Mouse (Mus musculus) liver, embryonic 14.5 days (tissue): Measurements from ENCODE around the gene Eif6. TPM values are rescaled to one million over a fixed set of nuclear protein-coding genes. Genes with fewer than 3 reads are reported as not detected.

ENCODE experiments used
- ATAC-seq: fragments of 200-750 bp; cut with Nextera tagmentation; 2 replicates; pipeline ENCODE4 v1.8.0; 2017; ENCODE audit warnings: moderate number of reproducible peaks, mild to moderate bottlenecking, moderate library complexity; ENCODE audit not compliant: insufficient read depth
- DNase-seq, 3 experiments: peaks; one replicate each; pipeline ENCODE4 v3.0.0-alpha.2; 2012 to 2013; ENCODE audit warnings: low read depth in 3 of 3, low spot score in 3 of 3
- H3K27ac ChIP-seq: fragments of 300-500 bp; sonication (generic); 2 replicates; pipeline ENCODE4 v1.5.1; 2014; ENCODE audit warnings: moderate library complexity, mild to moderate bottlenecking, control low read depth, inconsistent platforms
- H3K27me3 ChIP-seq: fragments of 300-500 bp; sonication (generic); 2 replicates; pipeline ENCODE4 v1.6.1; 2014; ENCODE audit warnings: mild to moderate bottlenecking, low read length, moderate library complexity; ENCODE audit not compliant: control insufficient read depth, insufficient read depth
- H3K36me3 ChIP-seq: fragments of 300-500 bp; sonication (generic); replicated peaks from 2 replicates; pipeline ENCODE4 v1.6.1; 2014; ENCODE audit warnings: low read depth; ENCODE audit not compliant: control insufficient read depth, insufficient read depth
- H3K4me1 ChIP-seq, 2 experiments: fragments of 200-500 bp in 1 of 2; fragments of 300-500 bp in 1 of 2; sonication (generic) in 1 of 2; replicated peaks; 2 replicates each; pipeline ENCODE4 v1.6.1; 2012 to 2014; ENCODE audit warnings: antibody characterized with exemption in 1 of 2, inconsistent platforms in 1 of 2, low read length in 1 of 2; ENCODE audit not compliant: control insufficient read depth in 2 of 2, insufficient read depth in 2 of 2
- H3K4me2 ChIP-seq: fragments of 300-500 bp; sonication (generic); 2 replicates; pipeline ENCODE4 v1.6.1; 2014; ENCODE audit warnings: low read depth, mild to moderate bottlenecking, control low read depth, moderate library complexity
- H3K4me3 ChIP-seq, 2 experiments: fragments of 200-500 bp in 1 of 2; fragments of 300-500 bp in 1 of 2; sonication (generic) in 1 of 2; 2 replicates each; pipeline ENCODE4 v1.5.1; 2012 to 2014; ENCODE audit warnings: low read depth in 2 of 2, low read length in 2 of 2, mild to moderate bottlenecking in 2 of 2, control low read depth in 1 of 2, inconsistent platforms in 1 of 2, moderate library complexity in 1 of 2; ENCODE audit not compliant: insufficient read depth in 1 of 2
- H3K9ac ChIP-seq: fragments of 300-500 bp; sonication (generic); replicated peaks from 2 replicates; pipeline ENCODE4 v1.6.1; 2014; ENCODE audit warnings: mild to moderate bottlenecking, control low read depth, moderate library complexity
- H3K9me3 ChIP-seq: fragments of 300-500 bp; sonication (generic); 2 replicates; pipeline ENCODE4 v1.6.1; 2016; ENCODE audit warnings: low read length, mixed read lengths; ENCODE audit not compliant: control insufficient read depth
- CTCF ChIP-seq: IDR thresholded peaks from 2 replicates; pipeline ENCODE4 v1.5.1; 2016; ENCODE audit warnings: antibody characterized with exemption, low read depth, control low read depth
- EP300 ChIP-seq: IDR thresholded peaks from 2 replicates; pipeline ENCODE4 v1.6.1; 2016; ENCODE audit warnings: antibody characterized with exemption, low read depth
- WGBS: fragments of 180-500 bp; shearing (Covaris S2); extraction: QIAGEN DNeasy Blood & Tissue Kit; methylation state at CpG from one replicate; pipeline ENCODE4 v1.1.7; 2014; ENCODE audit not compliant: insufficient replicate concordance; 5-methylcytosine and 5-hydroxymethylcytosine counted together
- polyA plus RNA-seq, 2 experiments: library from polyadenylated mRNA; depleted of rRNA in 1 of 2; stranded (reverse) in 1 of 2; unstranded in 1 of 2; fragments of >200 nt; fragmentation: Nextera tagmentation in 1 of 2; extraction: Ambion mirVana in 1 of 2; gene quantifications; 2 replicates each; pipeline versions ENCODE4 v1.2.1 to v1.2.3; 2012 to 2014

The Eif6 gene
- polyA plus RNA-seq, 2 experiments, result 62.4 to 128 TPM

DNA sequence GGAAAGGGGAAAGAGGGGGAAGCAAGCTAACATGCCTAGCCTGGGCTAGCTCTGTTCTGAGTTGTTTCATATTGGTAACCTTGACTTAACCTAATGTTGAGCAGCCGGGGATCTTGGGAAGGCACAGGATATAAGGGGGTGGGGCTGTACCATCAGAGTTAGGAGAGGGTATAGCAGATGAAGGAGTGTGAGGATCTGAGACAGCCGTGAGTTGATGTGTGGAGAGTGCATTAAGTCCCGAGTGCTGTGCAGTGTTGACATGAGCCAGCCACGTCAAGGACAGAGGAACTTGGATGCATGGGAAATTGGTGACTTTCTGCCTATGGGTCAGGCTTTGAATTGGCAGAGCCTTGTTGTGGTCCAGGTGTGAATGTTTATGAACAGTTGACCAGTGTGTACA, 14.1 kb downstream of the Eif6 start:
- WGBS, result 59% methylated on average over 4 of the region's 4 CpGs
- no peak for TF ChIP-seq EP300
- no peak for TF ChIP-seq CTCF

DNA sequence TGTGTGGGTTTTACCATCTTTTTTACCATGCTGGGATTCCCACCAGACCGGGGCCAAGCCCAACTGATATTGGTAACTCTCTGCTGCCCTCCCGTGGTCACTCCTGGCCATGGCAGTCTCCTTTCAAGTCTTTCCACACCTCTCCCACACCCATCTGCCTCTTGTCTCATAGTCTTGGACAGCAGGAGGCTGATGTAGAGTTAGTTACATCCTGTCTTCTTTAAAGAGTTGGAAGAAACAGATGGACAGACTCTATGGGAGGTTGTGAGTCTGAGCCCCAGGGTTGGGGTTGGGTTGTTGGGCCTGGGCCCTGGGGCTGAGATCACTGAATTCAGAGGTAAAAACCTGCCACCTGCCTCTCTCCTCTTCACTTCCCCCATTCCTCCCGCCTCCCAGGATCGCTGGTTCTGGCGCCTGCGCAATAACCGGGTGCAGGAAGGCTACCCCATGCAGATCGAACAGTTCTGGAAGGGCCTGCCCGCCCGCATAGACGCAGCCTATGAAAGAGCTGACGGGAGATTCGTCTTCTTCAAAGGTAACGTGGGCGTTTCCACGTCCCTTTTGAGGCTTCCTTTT, 14.8 kb downstream of the Eif6 start:
- DNase-seq (peak; percentile 42 to 60 (median 45)), ATAC-seq (no peak)
- no peak for TF ChIP-seq EP300
- peak; percentile 97 for TF ChIP-seq CTCF
- no peak overlapping the region for H3K27ac ChIP-seq
- no peaks in the 10 kb centered on the region for H3K4me1 ChIP-seq
- no peak overlapping the region for H3K4me3 ChIP-seq
- H3K9ac ChIP-seq, result no peak overlapping the region
- no peaks in the 10 kb centered on the region for H3K9me3 ChIP-seq
- WGBS, result 38% methylated on average over 16 of the region's 16 CpGs
- H3K27me3 ChIP-seq, result no peaks in the 10 kb centered on the region
- no peak overlapping the region for H3K4me2 ChIP-seq
- no peaks in the 10 kb centered on the region for H3K36me3 ChIP-seq

More for the DNA sequence above, 14.1 kb downstream of the Eif6 start:
- DNase-seq (no peak), ATAC-seq (no peak)
- Histone ChIP-seq H3K27me3 (no peaks in the 10 kb centered on the region), H3K9ac (no peak overlapping the region), H3K4me1 (no peaks in the 10 kb centered on the region), H3K4me3 (no peak overlapping the region), H3K4me2 (no peak overlapping the region), H3K27ac (no peak overlapping the region), H3K36me3 (no peaks in the 10 kb centered on the region), H3K9me3 (no peaks in the 10 kb centered on the region)

DNA sequence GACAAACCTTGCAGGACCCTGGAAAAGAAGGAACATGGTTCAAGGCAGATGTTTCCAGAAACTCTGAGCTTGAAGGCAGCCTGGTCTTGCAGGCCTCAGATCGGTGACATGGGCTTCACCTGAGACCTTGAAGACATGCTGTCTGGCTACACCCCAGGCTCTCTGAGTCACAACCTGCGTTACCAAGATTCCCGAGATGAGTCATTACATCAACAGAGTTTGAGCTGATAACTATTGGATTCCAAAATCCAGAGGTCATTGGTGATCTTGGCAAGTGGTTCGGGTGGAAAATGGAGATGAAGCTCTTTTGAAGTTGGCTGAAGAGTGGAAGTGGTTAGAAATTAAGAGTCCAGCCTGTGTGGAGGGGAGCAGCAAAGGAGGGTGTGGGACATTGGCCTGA, 17.1 kb downstream of the Eif6 start:
- Histone ChIP-seq H3K4me3 (no peak overlapping the region), H3K27me3 (no peaks in the 10 kb centered on the region; the same call in 1 of the 2 replicates), H3K4me2 (no peak overlapping the region), H3K9ac (no peak overlapping the region), H3K9me3 (no peaks in the 10 kb centered on the region), H3K4me1 (no peaks in the 10 kb centered on the region), H3K36me3 (no peaks in the 10 kb centered on the region), H3K27ac (no peak overlapping the region)
- TF ChIP-seq CTCF, result no peak
- TF ChIP-seq EP300, result no peak
- no peak for ATAC-seq
- DNase-seq, result no peak
- WGBS, result 55% methylated on average over 4 of the region's 4 CpGs

DNA sequence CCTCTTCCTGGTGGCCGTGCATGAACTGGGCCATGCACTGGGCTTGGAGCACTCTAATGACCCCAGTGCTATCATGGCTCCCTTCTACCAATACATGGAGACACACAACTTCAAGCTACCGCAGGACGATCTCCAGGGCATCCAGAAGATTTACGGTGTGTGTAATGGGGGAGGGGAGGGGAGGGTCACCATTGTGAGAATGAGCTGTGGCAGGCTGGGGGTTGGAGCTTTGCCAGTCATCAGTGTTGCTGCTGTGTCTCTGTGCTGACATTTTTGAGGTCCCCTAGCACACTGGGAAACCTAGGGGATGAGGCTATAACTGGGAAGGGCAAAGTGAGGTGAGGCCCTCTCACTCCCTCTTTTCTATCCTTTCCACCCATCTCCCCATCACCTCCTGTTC, 19.3 kb downstream of the Eif6 start:
- Histone ChIP-seq H3K4me3 (no peak overlapping the region), H3K4me2 (no peak overlapping the region), H3K36me3 (no peaks in the 10 kb centered on the region), H3K9me3 (no peaks in the 10 kb centered on the region), H3K4me1 (no peaks in the 10 kb centered on the region), H3K9ac (no peak overlapping the region), H3K27ac (no peak overlapping the region), H3K27me3 (no peaks in the 10 kb centered on the region; the same call in 1 of the 2 replicates)
- TF ChIP-seq EP300 (no peak), CTCF (no peak)
- 53% methylated on average over 4 of the region's 4 CpGs for WGBS
- no peak for ATAC-seq
- DNase-seq, result no peak

DNA sequence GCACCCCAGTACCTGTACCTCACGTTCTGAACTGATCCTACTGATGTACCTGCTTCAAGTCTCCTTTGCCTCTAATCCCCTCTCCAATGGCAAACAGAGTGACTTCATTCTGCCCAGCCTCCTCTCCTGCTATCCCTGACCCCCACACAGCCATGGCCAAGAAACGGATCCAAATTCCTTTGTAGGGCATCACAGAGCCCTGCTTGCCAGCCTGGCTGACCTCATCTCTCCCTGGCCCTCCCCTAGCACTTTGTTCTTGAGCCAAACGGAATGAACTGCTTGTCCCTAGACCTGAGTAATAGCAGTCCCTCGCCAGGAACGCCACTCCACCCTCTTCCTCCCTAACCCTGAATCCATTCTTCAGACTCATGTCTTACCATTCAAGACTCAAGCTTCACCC, 20.2 kb downstream of the Eif6 start:
- no peak for DNase-seq
- no peak overlapping the region for H3K9ac ChIP-seq
- no peaks in the 10 kb centered on the region for H3K4me1 ChIP-seq
- 49% methylated on average over 5 of the region's 5 CpGs for WGBS
- H3K4me2 ChIP-seq, result no peak overlapping the region
- H3K9me3 ChIP-seq, result no peaks in the 10 kb centered on the region
- no peaks in the 10 kb centered on the region; the same call in 1 of the 2 replicates for H3K27me3 ChIP-seq
- TF ChIP-seq CTCF (no peak), EP300 (no peak)
- no peak overlapping the region for H3K4me3 ChIP-seq
- H3K36me3 ChIP-seq, result no peaks in the 10 kb centered on the region
- H3K27ac ChIP-seq, result no peak overlapping the region
- ATAC-seq, result no peak
